Mouse (Mus musculus) heart, embryonic 15.5 days (tissue): ENCODE measurements around the gene Pmf1. TPM values are rescaled to one million over a fixed set of nuclear protein-coding genes. Genes with fewer than 3 reads are reported as not detected.
A peak's percentile ranks its signal among the peaks of the same experiment; 100 is the strongest.
"Not testable (repeated sequence)": the region's sequence is repeated elsewhere in the genome, so short reads cannot be mapped to it uniquely, and the experiment has no call there.

ENCODE experiments used
- ATAC-seq: fragments of 200-750 bp; cut with Nextera tagmentation; replicated peaks from 2 replicates; pipeline ENCODE4 v1.8.0; 2017; ENCODE audit warnings: low read depth, moderate TSS enrichment; ENCODE audit not compliant: insufficient number of reproducible peaks, insufficient read depth, low FRiP score
- H3K27ac ChIP-seq: fragments of 300-500 bp; sonication (generic); 2 replicates; pipeline ENCODE4 v1.5.1; 2015; ENCODE audit warnings: mild to moderate bottlenecking, inconsistent platforms
- H3K27me3 ChIP-seq: fragments of 300-500 bp; sonication (generic); 2 replicates; pipeline ENCODE4 v1.6.1; 2015; ENCODE audit warnings: inconsistent platforms
- H3K36me3 ChIP-seq: fragments of 300-500 bp; sonication (generic); 2 replicates; pipeline ENCODE4 v1.6.1; 2015; ENCODE audit warnings: mild to moderate bottlenecking, inconsistent platforms
- H3K4me1 ChIP-seq: fragments of 300-500 bp; sonication (generic); replicated peaks from 2 replicates; pipeline ENCODE4 v1.6.1; 2015; ENCODE audit warnings: inconsistent platforms
- H3K4me2 ChIP-seq: fragments of 300-500 bp; sonication (generic); 2 replicates; pipeline ENCODE4 v1.6.1; 2015; ENCODE audit warnings: inconsistent platforms, mild to moderate bottlenecking, moderate library complexity
- H3K4me3 ChIP-seq: fragments of 300-500 bp; sonication (generic); 2 replicates; pipeline ENCODE4 v1.5.1; 2015; ENCODE audit warnings: mild to moderate bottlenecking, inconsistent platforms
- H3K9ac ChIP-seq: fragments of 300-500 bp; sonication (generic); 2 replicates; pipeline ENCODE4 v1.6.1; 2015; ENCODE audit warnings: mild to moderate bottlenecking, inconsistent platforms
- H3K9me3 ChIP-seq: fragments of 300-500 bp; sonication (generic); replicated peaks from 2 replicates; pipeline ENCODE4 v1.6.1; 2016; ENCODE audit warnings: inconsistent platforms
- WGBS: fragments of 180-500 bp; shearing (Covaris S2); methylation state at CpG from one replicate; pipeline ENCODE4 v1.1.7; 2015; ENCODE audit warnings: mixed read lengths; 5-methylcytosine and 5-hydroxymethylcytosine counted together
- polyA plus RNA-seq: library from polyadenylated mRNA; unstranded; fragments of >200 nt; fragmentation: Nextera tagmentation; extraction: Ambion mirVana; gene quantifications from 2 replicates; pipeline ENCODE4 v1.2.1, GENCODE M21; 2015

The Pmf1 gene
- polyA plus RNA-seq, 1 experiment from 2014 or later, result 83.6 TPM

- not testable (repeated sequence) for H3K9me3 ChIP-seq, H3K27ac ChIP-seq, H3K9ac ChIP-seq, H3K36me3 ChIP-seq
- 9% methylated on average over 19 of the region's 22 CpGs for WGBS
- peaks cover 23% of the 10 kb centered on the region for H3K27me3 ChIP-seq
- peak overlapping the region; percentile 56 for H3K4me2 ChIP-seq
- H3K4me1 ChIP-seq, result peaks cover 24% of the 10 kb centered on the region
- 0 out of 2 replicates have a peak overlapping the region, but pooled peaks have one; percentile 28 for H3K4me3 ChIP-seq
- ATAC-seq, result peak; percentile 29; the same call in 1 of the 2 replicates
These were observed 43.2 kb downstream of the Pmf1 start for GRCm38 (mm10) chr3:88366830-88367428.

- no peak overlapping the region for H3K27ac ChIP-seq
- peaks cover 33% of the 10 kb centered on the region for H3K4me1 ChIP-seq
- ATAC-seq, result no peak
- H3K27me3 ChIP-seq, result peaks cover 23% of the 10 kb centered on the region
- H3K4me2 ChIP-seq, result no peak overlapping the region
- no peak overlapping the region for H3K4me3 ChIP-seq
- no peaks in the 10 kb centered on the region for H3K9me3 ChIP-seq
- H3K36me3 ChIP-seq, result peaks cover 15% of the 10 kb centered on the region
- no peak overlapping the region for H3K9ac ChIP-seq
- WGBS, result 33% methylated on average over 34 of the region's 34 CpGs
These were observed 44.3 kb downstream of the Pmf1 start for GRCm38 (mm10) chr3:88365705-88366361.

GRCm38 (mm10) chr3:88364337-88364736 lies 45.8 kb downstream of the Pmf1 start, which contains the start of gene Paqr6:
Gene Paqr6, plus strand, starts transcription at chr3:88364584.
- peaks cover 23% of the 10 kb centered on the region for H3K27me3 ChIP-seq
- peak within 1 kb of the TSS; percentile 20; the same call in 1 of the 2 replicates for H3K27ac ChIP-seq
- H3K4me2 ChIP-seq, result peak within 1 kb of the TSS; percentile 59
- no peaks in the 10 kb centered on the region for H3K9me3 ChIP-seq
- WGBS, result 4% methylated on average over 16 of the region's 16 CpGs
- peaks cover 30% of the 10 kb centered on the region for H3K36me3 ChIP-seq
- H3K9ac ChIP-seq, result no peak within 1 kb of the TSS
- peak within 1 kb of the TSS; percentile 32 for H3K4me3 ChIP-seq
- peaks cover 47% of the 10 kb centered on the region for H3K4me1 ChIP-seq
- ATAC-seq, result peak; percentile 39; the same call in 1 of the 2 replicates

- H3K36me3 ChIP-seq, result peaks cover 36% of the 10 kb centered on the region
- peaks cover 52% of the 10 kb centered on the region for H3K4me1 ChIP-seq
- H3K4me2 ChIP-seq, result no peak overlapping the region
- H3K9ac ChIP-seq, result no peak overlapping the region
- no peak for ATAC-seq
- no peaks in the 10 kb centered on the region for H3K9me3 ChIP-seq
- H3K4me3 ChIP-seq, result no peak overlapping the region
- H3K27me3 ChIP-seq, result peaks cover 23% of the 10 kb centered on the region
- WGBS, result 35% methylated on average over 4 of the region's 4 CpGs
- peak overlapping the region; percentile 20; the same call in 1 of the 2 replicates for H3K27ac ChIP-seq
These were observed 46.4 kb downstream of the Pmf1 start for GRCm38 (mm10) chr3:88363700-88364099.

GRCm38 (mm10) chr3:88361612-88362313 lies 48.4 kb downstream of the Pmf1 start:
- no peak overlapping the region for H3K27ac ChIP-seq
- H3K9me3 ChIP-seq, result no peaks in the 10 kb centered on the region
- H3K36me3 ChIP-seq, result peaks cover 55% of the 10 kb centered on the region
- no peak overlapping the region for H3K4me2 ChIP-seq
- H3K27me3 ChIP-seq, result peaks cover 23% of the 10 kb centered on the region
- H3K9ac ChIP-seq, result no peak overlapping the region
- peaks cover 49% of the 10 kb centered on the region for H3K4me1 ChIP-seq
- no peak; the same call in 1 of the 2 replicates for ATAC-seq
- H3K4me3 ChIP-seq, result no peak overlapping the region
- WGBS, result 89% methylated on average over 2 of the region's 2 CpGs

- no peak for ATAC-seq
- Histone ChIP-seq H3K27me3 (peaks cover 19% of the 10 kb centered on the region), H3K4me3 (no peak overlapping the region), H3K36me3 (peaks cover 62% of the 10 kb centered on the region), H3K4me1 (peaks cover 49% of the 10 kb centered on the region), H3K9me3 (no peaks in the 10 kb centered on the region), H3K4me2 (no peak overlapping the region), H3K27ac (0 out of 2 replicates have a peak overlapping the region, but pooled peaks have one; percentile 56), H3K9ac (no peak overlapping the region)
- WGBS, result 69% methylated on average over 6 of the region's 6 CpGs
These were observed 49.0 kb downstream of the Pmf1 start for GRCm38 (mm10) chr3:88361096-88361495.

- H3K27ac ChIP-seq, result peak overlapping the region; percentile 56
- no peak for ATAC-seq
- peaks cover 47% of the 10 kb centered on the region for H3K4me1 ChIP-seq
- H3K36me3 ChIP-seq, result peaks cover 73% of the 10 kb centered on the region
- no peak overlapping the region for H3K4me2 ChIP-seq
- no peaks in the 10 kb centered on the region for H3K9me3 ChIP-seq
- peaks cover 8% of the 10 kb centered on the region for H3K27me3 ChIP-seq
- 68% methylated on average over 3 of the region's 3 CpGs for WGBS
- H3K4me3 ChIP-seq, result no peak overlapping the region
- H3K9ac ChIP-seq, result peak overlapping the region; percentile 28; the same call in 1 of the 2 replicates
These were observed 50.1 kb downstream of the Pmf1 start for GRCm38 (mm10) chr3:88359989-88360388.

GRCm38 (mm10) chr3:88359584-88359983 lies 50.5 kb downstream of the Pmf1 start:
- Histone ChIP-seq H3K4me2 (no peak overlapping the region), H3K27me3 (peaks cover 3% of the 10 kb centered on the region), H3K27ac (peak overlapping the region; percentile 56), H3K9me3 (no peaks in the 10 kb centered on the region), H3K36me3 (peaks cover 77% of the 10 kb centered on the region), H3K9ac (peak overlapping the region; percentile 14; the same call in 1 of the 2 replicates), H3K4me1 (peaks cover 43% of the 10 kb centered on the region), H3K4me3 (no peak overlapping the region)
- ATAC-seq, result no peak
- WGBS, result 46% methylated on average over 5 of the region's 5 CpGs

- Histone ChIP-seq H3K4me3 (no peak overlapping the region), H3K4me2 (no peak overlapping the region), H3K4me1 (peaks cover 10% of the 10 kb centered on the region; the same call in 1 of the 2 replicates), H3K9ac (no peak overlapping the region), H3K9me3 (no peaks in the 10 kb centered on the region), H3K36me3 (peaks cover 100% of the 10 kb centered on the region), H3K27ac (no peak overlapping the region), H3K27me3 (no peaks in the 10 kb centered on the region)
- 89% methylated on average over 8 of the region's 8 CpGs for WGBS
- ATAC-seq, result no peak
These were observed 55.5 kb downstream of the Pmf1 start for GRCm38 (mm10) chr3:88354396-88355165.

GRCm38 (mm10) chr3:88352907-88353306 lies 57.2 kb downstream of the Pmf1 start:
- Histone ChIP-seq H3K9me3 (no peaks in the 10 kb centered on the region), H3K27ac (no peak overlapping the region), H3K9ac (no peak overlapping the region), H3K4me3 (no peak overlapping the region), H3K4me2 (no peak overlapping the region), H3K27me3 (no peaks in the 10 kb centered on the region), H3K36me3 (peaks cover 99% of the 10 kb centered on the region), H3K4me1 (no peaks in the 10 kb centered on the region)
- WGBS, result 86% methylated on average over 9 of the region's 9 CpGs
- ATAC-seq, result no peak

GRCm38 (mm10) chr3:88350732-88351131 lies 59.4 kb downstream of the Pmf1 start:
- no peaks in the 10 kb centered on the region for H3K4me1 ChIP-seq
- 71% methylated on average over 13 of the region's 13 CpGs for WGBS

More at GRCm38 (mm10) chr3:88350732-88351131, 59.4 kb downstream of the Pmf1 start:
- H3K4me3 ChIP-seq, result no peak overlapping the region
- H3K9me3 ChIP-seq, result no peaks in the 10 kb centered on the region
- H3K27ac ChIP-seq, result no peak overlapping the region
- ATAC-seq, result no peak
- peaks cover 99% of the 10 kb centered on the region for H3K36me3 ChIP-seq
- no peak overlapping the region for H3K9ac ChIP-seq
- H3K4me2 ChIP-seq, result no peak overlapping the region
- no peaks in the 10 kb centered on the region for H3K27me3 ChIP-seq
